Mouse (Mus musculus) embryonic facial prominence, embryonic 10.5 days (tissue): ENCODE data around the gene Cdca8. TPM values are rescaled to one million over a fixed set of nuclear protein-coding genes. Genes with fewer than 3 reads are reported as not detected.
A peak's percentile ranks its signal among the peaks of the same experiment; 100 is the strongest.

ENCODE experiments used
- DNase-seq: peaks from one replicate; pipeline ENCODE4 v3.0.0-alpha.2; 2017; ENCODE audit warnings: low spot score
- H3K27ac ChIP-seq: fragments of 300-500 bp; sonication (generic); replicated peaks from 2 replicates; pipeline ENCODE4 v1.5.1; 2016; ENCODE audit warnings: mild to moderate bottlenecking
- H3K27me3 ChIP-seq: fragments of 300-500 bp; sonication (generic); replicated peaks from 2 replicates; pipeline ENCODE4 v1.6.1; 2016; ENCODE audit warnings: low read depth, mild to moderate bottlenecking; ENCODE audit not compliant: poor library complexity, severe bottlenecking
- H3K36me3 ChIP-seq: fragments of 300-500 bp; sonication (generic); replicated peaks from 2 replicates; pipeline ENCODE4 v1.6.1; 2016; ENCODE audit warnings: mild to moderate bottlenecking, moderate library complexity
- H3K4me1 ChIP-seq: fragments of 300-500 bp; sonication (generic); 2 replicates; pipeline ENCODE4 v1.6.1; 2016
- H3K4me3 ChIP-seq: fragments of 300-500 bp; sonication (generic); 2 replicates; pipeline ENCODE4 v1.5.1; 2016; ENCODE audit warnings: mild to moderate bottlenecking, moderate library complexity
- H3K9me3 ChIP-seq: fragments of 300-500 bp; sonication (generic); 2 replicates; pipeline ENCODE4 v1.6.1; 2016; ENCODE audit warnings: mild to moderate bottlenecking
- WGBS: fragments of 180-500 bp; shearing (Covaris S2); methylation state at CpG from one replicate; pipeline ENCODE4 v1.1.7; 2016; 5-methylcytosine and 5-hydroxymethylcytosine counted together
- polyA plus RNA-seq: library from polyadenylated mRNA; unstranded; fragments of >200 nt; fragmentation: Nextera tagmentation; extraction: Ambion mirVana; gene quantifications from 2 replicates; pipeline ENCODE4 v1.2.1, GENCODE M21; 2016

Cdca8 gene
- polyA plus RNA-seq, 1 experiment from 2014 or later = 230 TPM

DNA sequence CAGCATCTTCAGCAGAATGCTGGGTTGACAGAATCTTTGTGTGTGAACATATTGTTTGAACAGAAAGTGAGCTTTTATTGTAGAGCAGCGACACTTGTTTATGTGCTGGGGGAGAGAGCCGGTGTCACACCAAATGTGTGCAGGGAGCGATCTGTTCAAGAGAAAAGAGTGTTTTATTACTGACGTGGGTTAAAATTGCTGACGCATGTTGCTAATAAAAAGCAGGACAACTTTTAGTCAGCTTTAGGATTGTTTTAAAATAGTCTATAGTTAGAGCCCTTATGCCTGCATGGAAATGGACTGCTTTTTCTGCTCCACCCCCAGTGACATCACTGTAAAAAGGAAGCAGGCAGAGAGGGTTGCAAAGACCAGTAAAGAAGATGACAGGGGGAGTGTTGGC lies 48.3 kb downstream of the Cdca8 start:
- H3K4me3 ChIP-seq = no peak overlapping the region
- whole genome bisulfite sequencing = 78% methylated on average over 5 of the region's 5 CpGs
- H3K36me3 ChIP-seq = no peaks in the 10 kb centered on the region
- no peaks in the 10 kb centered on the region for H3K9me3 ChIP-seq
- H3K4me1 ChIP-seq = peaks cover 21% of the 10 kb centered on the region
- no peak for DNase-seq
- peaks cover 88% of the 10 kb centered on the region for H3K27me3 ChIP-seq
- H3K27ac ChIP-seq = no peak overlapping the region

DNA sequence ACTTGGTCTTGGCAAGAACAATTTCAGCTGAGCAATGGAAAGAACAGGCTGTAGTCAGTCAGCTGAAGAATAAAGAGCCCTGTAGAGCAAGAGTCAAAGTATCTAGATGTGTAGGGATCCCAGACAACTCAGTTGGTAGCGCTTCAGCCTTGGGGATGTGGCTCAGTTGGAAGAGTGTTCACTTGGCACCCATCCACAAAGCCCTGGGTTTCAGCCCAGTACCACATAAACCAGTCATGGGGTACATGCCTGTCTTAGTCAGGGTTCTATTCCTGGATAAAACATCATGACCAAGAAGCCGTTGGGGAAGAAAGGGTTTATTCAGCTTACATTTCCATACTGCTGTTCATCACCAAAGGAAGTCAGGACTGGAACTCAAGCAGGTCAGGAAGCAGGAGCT lies 49.2 kb downstream of the Cdca8 start:
- H3K27ac ChIP-seq = no peak overlapping the region
- DNase-seq = no peak
- no peaks in the 10 kb centered on the region for H3K36me3 ChIP-seq
- WGBS = 89% methylated on average over 2 of the region's 2 CpGs
- no peaks in the 10 kb centered on the region for H3K9me3 ChIP-seq
- H3K27me3 ChIP-seq = peaks cover 88% of the 10 kb centered on the region
- H3K4me3 ChIP-seq = no peak overlapping the region
- peaks cover 17% of the 10 kb centered on the region for H3K4me1 ChIP-seq

DNA sequence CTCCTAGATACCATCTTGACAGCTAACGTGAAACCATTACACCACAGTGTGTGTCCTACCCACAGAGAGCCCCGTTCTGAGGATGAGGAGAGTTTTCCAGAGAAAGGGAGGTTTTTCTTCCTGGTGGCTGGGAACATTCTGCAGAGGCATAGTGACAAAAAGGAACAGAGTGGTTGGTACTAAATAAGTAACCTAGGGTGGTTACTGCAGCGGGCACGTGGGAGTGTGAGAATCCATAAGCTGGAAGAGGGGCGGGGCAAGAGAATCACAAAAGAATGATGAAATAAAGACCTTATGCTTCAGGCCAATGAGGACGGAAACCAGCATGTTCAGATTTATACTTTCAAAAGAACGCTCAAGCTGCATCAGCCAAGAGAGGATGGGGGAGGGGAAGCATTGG lies 50.4 kb downstream of the Cdca8 start:
- WGBS = 78% methylated on average over 7 of the region's 7 CpGs
- Histone ChIP-seq H3K27me3 (peaks cover 88% of the 10 kb centered on the region), H3K36me3 (no peaks in the 10 kb centered on the region), H3K9me3 (no peaks in the 10 kb centered on the region), H3K4me3 (no peak overlapping the region), H3K4me1 (peaks cover 5% of the 10 kb centered on the region; the same call in 1 of the 2 replicates), H3K27ac (no peak overlapping the region)
- DNase-seq = no peak

DNA sequence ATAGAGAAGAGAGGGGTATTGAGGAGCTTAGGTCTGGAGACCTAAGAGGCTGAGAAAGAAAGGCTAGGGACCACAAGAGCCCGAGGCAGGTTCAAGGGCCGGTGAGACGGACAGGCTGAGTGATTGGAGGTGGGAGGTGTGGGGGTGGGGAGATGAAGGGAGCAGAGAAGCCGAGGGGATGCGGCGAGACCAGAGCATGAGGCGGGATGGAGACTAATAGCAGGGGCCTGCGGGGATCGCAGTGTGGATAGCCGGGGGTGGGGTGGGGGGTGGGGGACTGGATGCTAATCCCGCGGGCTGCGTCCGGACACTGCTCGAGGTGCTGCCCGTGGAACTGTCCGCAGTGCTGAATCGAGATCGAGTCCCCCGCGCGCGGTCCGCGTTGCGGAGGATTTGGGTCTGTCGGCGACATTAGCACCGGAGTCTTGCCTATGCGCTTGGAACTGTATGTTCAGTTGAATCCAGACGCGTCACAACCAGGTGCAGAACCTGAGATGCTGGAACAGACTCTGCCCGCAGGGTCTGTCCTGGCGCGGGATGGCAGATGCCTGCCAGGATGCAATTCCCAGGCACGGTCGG lies 56.9 kb downstream of the Cdca8 start:
- H3K36me3 ChIP-seq = no peaks in the 10 kb centered on the region
- DNase-seq = peak; percentile 80
- under 1% methylated on average over 37 of the region's 37 CpGs for WGBS
- peaks cover 86% of the 10 kb centered on the region for H3K27me3 ChIP-seq
- H3K4me3 ChIP-seq = peak overlapping the region; percentile 62
- no peak overlapping the region for H3K27ac ChIP-seq
- H3K9me3 ChIP-seq = peaks cover 5% of the 10 kb centered on the region; the same call in 1 of the 2 replicates
- peaks cover 30% of the 10 kb centered on the region for H3K4me1 ChIP-seq

DNA sequence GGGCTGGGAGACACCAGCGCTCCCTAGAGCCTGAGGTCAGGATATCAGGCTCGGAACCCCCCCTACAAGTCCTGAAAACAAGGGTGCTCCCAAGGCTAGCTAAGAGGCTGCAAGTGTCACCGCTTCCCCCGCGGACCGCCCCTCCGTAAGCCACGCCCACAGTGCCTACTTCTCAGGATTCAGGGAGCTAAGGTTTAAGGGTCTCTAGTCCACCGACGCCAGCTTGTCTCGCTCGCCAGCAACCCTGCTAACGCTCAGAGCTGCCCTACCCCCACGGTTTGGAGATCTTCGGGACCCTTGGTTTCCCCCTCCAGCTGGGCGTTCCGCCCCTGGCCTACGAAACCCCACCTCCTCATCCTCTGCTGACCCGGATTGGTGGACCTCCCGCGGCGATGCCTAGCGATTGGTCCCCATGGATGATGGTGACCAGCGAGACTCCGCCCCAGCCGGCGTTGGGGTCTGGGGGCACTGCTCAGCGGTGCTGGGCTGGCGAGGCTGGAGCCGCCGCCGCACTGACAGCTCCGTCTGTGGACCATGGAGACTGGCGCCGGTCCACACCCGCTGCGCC lies 57.7 kb downstream of the Cdca8 start:
- DNase-seq = peak; percentile 90
- Histone ChIP-seq H3K27me3 (peaks cover 80% of the 10 kb centered on the region), H3K9me3 (peaks cover 5% of the 10 kb centered on the region; the same call in 1 of the 2 replicates), H3K36me3 (no peaks in the 10 kb centered on the region), H3K4me3 (peak overlapping the region; percentile 62), H3K4me1 (peaks cover 30% of the 10 kb centered on the region), H3K27ac (no peak overlapping the region)
- WGBS = under 1% methylated on average over 37 of the region's 37 CpGs

DNA sequence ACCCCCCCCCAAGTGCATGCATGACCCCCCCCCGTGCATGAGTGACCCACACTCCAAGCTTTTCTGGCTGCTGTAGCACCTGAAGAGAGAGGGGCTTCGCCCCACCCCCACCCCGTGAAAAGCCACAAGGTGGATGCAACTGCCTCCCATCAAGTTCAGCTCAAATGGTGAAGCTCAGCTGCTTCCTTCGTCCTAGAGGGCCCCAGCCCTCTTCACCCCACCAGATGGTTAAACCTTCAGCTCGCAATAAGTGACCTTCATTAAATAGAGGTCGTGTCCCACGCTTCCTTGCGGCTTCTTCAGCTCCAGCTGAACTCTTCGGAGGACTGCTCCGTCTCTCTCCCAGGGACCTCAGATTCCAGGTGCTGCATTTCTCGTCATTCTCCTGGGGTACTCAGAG lies 58.5 kb downstream of the Cdca8 start, which contains the start of gene Epha10:
Epha10 (plus strand) TSS at position 301 of the 400 bp plus-strand sequence.
- 6% methylated on average over 11 of the region's 11 CpGs for WGBS
- H3K36me3 ChIP-seq = no peaks in the 10 kb centered on the region
- peaks cover 5% of the 10 kb centered on the region; the same call in 1 of the 2 replicates for H3K9me3 ChIP-seq
- no peak within 1 kb of the TSS for H3K27ac ChIP-seq
- DNase-seq = no peak
- H3K4me3 ChIP-seq = peak within 1 kb of the TSS; percentile 62
- peaks cover 71% of the 10 kb centered on the region for H3K27me3 ChIP-seq
- peaks cover 30% of the 10 kb centered on the region for H3K4me1 ChIP-seq

DNA sequence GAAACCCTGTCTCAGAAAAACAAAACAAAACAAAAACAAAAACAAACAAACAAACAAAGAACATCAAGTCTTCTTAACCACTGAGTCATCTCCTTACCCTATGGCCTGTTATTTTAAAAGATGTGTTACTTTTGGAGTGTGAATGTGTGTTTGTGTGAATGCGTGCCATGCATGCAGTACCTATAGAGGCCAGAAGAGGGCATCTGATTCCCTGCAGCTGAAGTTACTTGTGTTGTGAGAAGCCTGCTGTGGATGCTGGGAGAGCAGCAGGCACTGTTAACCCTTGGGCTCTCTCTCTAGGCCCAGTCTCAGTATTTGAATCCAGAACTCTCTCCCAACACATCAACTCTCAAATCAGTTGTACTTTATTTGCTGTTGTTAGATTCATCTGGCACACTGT lies 66.4 kb downstream of the Cdca8 start:
- Histone ChIP-seq H3K27me3 (no peaks in the 10 kb centered on the region), H3K36me3 (no peaks in the 10 kb centered on the region), H3K4me3 (no peak overlapping the region), H3K9me3 (0 out of 2 replicates have a peak, but pooled peaks cover 6% of the 10 kb centered on the region), H3K4me1 (no peaks in the 10 kb centered on the region), H3K27ac (no peak overlapping the region)
- WGBS = 88% methylated on average over 1 of the region's 1 CpGs
- no peak for DNase-seq

Other genes starting within 250 kb of the Cdca8 start
- 70.8 and 78.6 TPM in 2 replicates for gene Utp11, start 245.7 kb downstream of the Cdca8 start, polyA plus RNA-seq
- 10.8 and 15.5 TPM in 2 replicates for gene Fhl3, start 238.6 kb downstream of the Cdca8 start, polyA plus RNA-seq
- gene Sf3a3, start 224.5 kb downstream of the Cdca8 start, polyA plus RNA-seq = 265 and 267 TPM in 2 replicates
- gene Inpp5b, start 197.5 kb downstream of the Cdca8 start, polyA plus RNA-seq = 25.0 and 25.2 TPM in 2 replicates
- gene Mtf1, start 137.2 kb downstream of the Cdca8 start, polyA plus RNA-seq = 15.9 and 17.9 TPM in 2 replicates
- 40.4 and 41.1 TPM in 2 replicates for gene Yrdc, start 88.6 kb downstream of the Cdca8 start, polyA plus RNA-seq
- 38.9 and 40.3 TPM in 2 replicates for gene 1110065P20Rik, start 88.1 kb downstream of the Cdca8 start, polyA plus RNA-seq
- 1.0 and 1.2 TPM in 2 replicates for gene Maneal, start 77.1 kb downstream of the Cdca8 start, polyA plus RNA-seq
- gene Epha10, start 58.4 kb downstream of the Cdca8 start, polyA plus RNA-seq = 1.1 and 1.6 TPM in 2 replicates
- gene 9930104L06Rik, start 2.3 kb downstream of the Cdca8 start, polyA plus RNA-seq = 17.6 and 18.0 TPM in 2 replicates
- 8.2 TPM in 2 replicates for gene Rspo1, start 47.1 kb upstream of the Cdca8 start, polyA plus RNA-seq
- 93.7 and 101 TPM in 2 replicates for gene Gnl2, start 77.3 kb upstream of the Cdca8 start, polyA plus RNA-seq
- gene Dnali1, start 126.4 kb upstream of the Cdca8 start, polyA plus RNA-seq = 0.20 and 0.22 TPM in 2 replicates
- gene Snip1, start 127.4 kb upstream of the Cdca8 start, polyA plus RNA-seq = 34.9 and 35.1 TPM in 2 replicates
- gene Meaf6, start 145.8 kb upstream of the Cdca8 start, polyA plus RNA-seq = 80.7 and 84.3 TPM in 2 replicates
- gene Zc3h12a, start 188.5 kb upstream of the Cdca8 start, polyA plus RNA-seq = 0.49 and 0.64 TPM in 2 replicates